Mouse (Mus musculus): ENCODE measurements around the gene Mllt10. TPM values are rescaled to one million over a fixed set of nuclear protein-coding genes. Genes with fewer than 3 reads are reported as not detected.

The Mllt10 gene
- polyA plus RNA-seq, 1 experiment from 2014 or later = 40.8 TPM

- Histone ChIP-seq H3K27me3 (ENCODE audit: control insufficient read depth, insufficient read depth, low read length) (no peaks in the 10 kb centered on the region), H3K4me3 (ENCODE audit: low read depth, low read length) (peak overlapping the region; percentile 64), H3K36me3 (replicated peaks; ENCODE audit: control insufficient read depth, insufficient read depth, low read depth, low read length) (no peaks in the 10 kb centered on the region), H3K9me3 (replicated peaks; ENCODE audit: control insufficient read depth, low read length) (no peaks in the 10 kb centered on the region), H3K27ac (replicated peaks; ENCODE audit: low read depth, low read length) (peak overlapping the region; percentile 99), H3K4me2 (ENCODE audit: low read depth, low read length) (peak overlapping the region; percentile 95), H3K9ac (replicated peaks; ENCODE audit: low read length) (peak overlapping the region; percentile 99), H3K4me1 (ENCODE audit: control insufficient read depth, insufficient read depth, low read length) (no peaks in the 10 kb centered on the region)
- ATAC-seq (replicated peaks; ENCODE audit: insufficient number of reproducible peaks, low FRiP score, low TSS enrichment, low read depth) (no peak), DNase-seq (ENCODE audit: low spot score) (peak; percentile 58)
- under 1% methylated on average over 48 of the region's 48 CpGs for WGBS
Observed at GRCm38 (mm10) chr2:18057336-18058145, 2.5 kb downstream of the Mllt10 start.

- Histone ChIP-seq H3K4me2 (ENCODE audit: low read depth, low read length) (peak overlapping the region; percentile 95), H3K9ac (replicated peaks; ENCODE audit: low read length) (peak overlapping the region; percentile 99), H3K4me3 (ENCODE audit: low read depth, low read length) (peak overlapping the region; percentile 64), H3K4me1 (ENCODE audit: control insufficient read depth, insufficient read depth, low read length) (no peaks in the 10 kb centered on the region), H3K27ac (replicated peaks; ENCODE audit: low read depth, low read length) (peak overlapping the region; percentile 99), H3K9me3 (replicated peaks; ENCODE audit: control insufficient read depth, low read length) (no peaks in the 10 kb centered on the region), H3K36me3 (replicated peaks; ENCODE audit: control insufficient read depth, insufficient read depth, low read depth, low read length) (no peaks in the 10 kb centered on the region), H3K27me3 (ENCODE audit: control insufficient read depth, insufficient read depth, low read length) (no peaks in the 10 kb centered on the region)
- DNase-seq (ENCODE audit: low spot score) (peak; percentile 39), ATAC-seq (replicated peaks; ENCODE audit: insufficient number of reproducible peaks, low FRiP score, low TSS enrichment, low read depth) (no peak)
- WGBS = 12% methylated on average over 9 of the region's 9 CpGs
Observed at GRCm38 (mm10) chr2:18058146-18058708, 3.2 kb downstream of the Mllt10 start.

- H3K4me1 ChIP-seq (ENCODE audit: control insufficient read depth, insufficient read depth, low read length) = no peaks in the 10 kb centered on the region
Observed at GRCm38 (mm10) chr2:18059063-18059462, 4.0 kb downstream of the Mllt10 start.

GRCm38 (mm10) chr2:18059891-18060290 is 4.9 kb downstream of the Mllt10 start:
- Histone ChIP-seq H3K9ac (replicated peaks; ENCODE audit: low read length) (no peak overlapping the region), H3K9me3 (replicated peaks; ENCODE audit: control insufficient read depth, low read length) (no peaks in the 10 kb centered on the region), H3K27me3 (ENCODE audit: control insufficient read depth, insufficient read depth, low read length) (no peaks in the 10 kb centered on the region), H3K4me3 (ENCODE audit: low read depth, low read length) (no peak overlapping the region), H3K4me1 (ENCODE audit: control insufficient read depth, insufficient read depth, low read length) (no peaks in the 10 kb centered on the region), H3K36me3 (replicated peaks; ENCODE audit: control insufficient read depth, insufficient read depth, low read depth, low read length) (no peaks in the 10 kb centered on the region), H3K4me2 (ENCODE audit: low read depth, low read length) (no peak overlapping the region), H3K27ac (replicated peaks; ENCODE audit: low read depth, low read length) (no peak overlapping the region)
- WGBS = 82% methylated on average over 1 of the region's 1 CpGs
- ATAC-seq (replicated peaks; ENCODE audit: insufficient number of reproducible peaks, low FRiP score, low TSS enrichment, low read depth) (no peak), DNase-seq (ENCODE audit: low spot score) (no peak)

More at GRCm38 (mm10) chr2:18059063-18059462, 4.0 kb downstream of the Mllt10 start:
- DNase-seq (ENCODE audit: low spot score) (peak; percentile 15), ATAC-seq (replicated peaks; ENCODE audit: insufficient number of reproducible peaks, low FRiP score, low TSS enrichment, low read depth) (no peak)
- Histone ChIP-seq H3K4me2 (ENCODE audit: low read depth, low read length) (no peak overlapping the region; the same call in 1 of the 2 replicates), H3K9me3 (replicated peaks; ENCODE audit: control insufficient read depth, low read length) (no peaks in the 10 kb centered on the region), H3K9ac (replicated peaks; ENCODE audit: low read length) (peak overlapping the region; percentile 26; the same call in 1 of the 2 replicates), H3K36me3 (replicated peaks; ENCODE audit: control insufficient read depth, insufficient read depth, low read depth, low read length) (no peaks in the 10 kb centered on the region), H3K4me3 (ENCODE audit: low read depth, low read length) (no peak overlapping the region), H3K27me3 (ENCODE audit: control insufficient read depth, insufficient read depth, low read length) (no peaks in the 10 kb centered on the region), H3K27ac (replicated peaks; ENCODE audit: low read depth, low read length) (no peak overlapping the region)
- 47% methylated on average over 2 of the region's 2 CpGs for WGBS

GRCm38 (mm10) chr2:18060396-18060795 is 5.4 kb downstream of the Mllt10 start:
- H3K9ac ChIP-seq (replicated peaks; ENCODE audit: low read length) = no peak overlapping the region
- no peaks in the 10 kb centered on the region for H3K27me3 ChIP-seq (ENCODE audit: control insufficient read depth, insufficient read depth, low read length)
- no peaks in the 10 kb centered on the region for H3K4me1 ChIP-seq (ENCODE audit: control insufficient read depth, insufficient read depth, low read length)
- 54% methylated on average over 1 of the region's 1 CpGs for WGBS
- ATAC-seq (replicated peaks; ENCODE audit: insufficient number of reproducible peaks, low FRiP score, low TSS enrichment, low read depth) (no peak), DNase-seq (ENCODE audit: low spot score) (peak; percentile 18)
- no peak overlapping the region for H3K27ac ChIP-seq (replicated peaks; ENCODE audit: low read depth, low read length)
- no peaks in the 10 kb centered on the region for H3K36me3 ChIP-seq (replicated peaks; ENCODE audit: control insufficient read depth, insufficient read depth, low read depth, low read length)
- H3K4me3 ChIP-seq (ENCODE audit: low read depth, low read length) = no peak overlapping the region
- H3K4me2 ChIP-seq (ENCODE audit: low read depth, low read length) = no peak overlapping the region
- H3K9me3 ChIP-seq (replicated peaks; ENCODE audit: control insufficient read depth, low read length) = no peaks in the 10 kb centered on the region

GRCm38 (mm10) chr2:18063763-18064251 is 8.8 kb downstream of the Mllt10 start:
- no peaks in the 10 kb centered on the region for H3K27me3 ChIP-seq (ENCODE audit: control insufficient read depth, insufficient read depth, low read length)
- H3K4me3 ChIP-seq (ENCODE audit: low read depth, low read length) = peak overlapping the region; percentile 94
- H3K4me2 ChIP-seq (ENCODE audit: low read depth, low read length) = peak overlapping the region; percentile 82
- H3K9ac ChIP-seq (replicated peaks; ENCODE audit: low read length) = peak overlapping the region; percentile 99
- no peaks in the 10 kb centered on the region for H3K9me3 ChIP-seq (replicated peaks; ENCODE audit: control insufficient read depth, low read length)
- no peaks in the 10 kb centered on the region; the same call in 1 of the 2 replicates for H3K4me1 ChIP-seq (ENCODE audit: control insufficient read depth, insufficient read depth, low read length)
- H3K27ac ChIP-seq (replicated peaks; ENCODE audit: low read depth, low read length) = peak overlapping the region; percentile 100
- WGBS = 0% methylated on average over 18 of the region's 18 CpGs
- DNase-seq (ENCODE audit: low spot score) (peak; percentile 64), ATAC-seq (replicated peaks; ENCODE audit: insufficient number of reproducible peaks, low FRiP score, low TSS enrichment, low read depth) (peak; percentile 17)
- H3K36me3 ChIP-seq (replicated peaks; ENCODE audit: control insufficient read depth, insufficient read depth, low read depth, low read length) = peaks cover 4% of the 10 kb centered on the region

GRCm38 (mm10) chr2:18064356-18064858 is 9.4 kb downstream of the Mllt10 start:
- Histone ChIP-seq H3K27ac (replicated peaks; ENCODE audit: low read depth, low read length) (peak overlapping the region; percentile 100), H3K9ac (replicated peaks; ENCODE audit: low read length) (peak overlapping the region; percentile 99), H3K4me3 (ENCODE audit: low read depth, low read length) (peak overlapping the region; percentile 94), H3K27me3 (ENCODE audit: control insufficient read depth, insufficient read depth, low read length) (no peaks in the 10 kb centered on the region), H3K4me2 (ENCODE audit: low read depth, low read length) (peak overlapping the region; percentile 82), H3K9me3 (replicated peaks; ENCODE audit: control insufficient read depth, low read length) (no peaks in the 10 kb centered on the region), H3K36me3 (replicated peaks; ENCODE audit: control insufficient read depth, insufficient read depth, low read depth, low read length) (peaks cover 4% of the 10 kb centered on the region), H3K4me1 (ENCODE audit: control insufficient read depth, insufficient read depth, low read length) (no peaks in the 10 kb centered on the region; the same call in 1 of the 2 replicates)
- peak; percentile 96 for ATAC-seq (replicated peaks; ENCODE audit: insufficient number of reproducible peaks, low FRiP score, low TSS enrichment, low read depth)
- under 1% methylated on average over 30 of the region's 58 CpGs for WGBS
- DNase-seq (ENCODE audit: low spot score) = peak; percentile 95
